Comparison of ENCODE assay signal across 9 mouse cellular contexts in genomic region chr4:135819826-135820526, GRCm38 (mm10). TPM values are rescaled to one million over a fixed set of nuclear protein-coding genes. Genes with fewer than 3 reads are reported as not detected.
DNase-seq lines count a peak whose midpoint lies in the region; ATAC-seq lines count a peak whose summit lies in the region.
"Had no signal": no experiment of that assay in that cellular context is flagged by ENCODE, and none has a peak within 500 bp of the region (broad histone marks: within the 10 kb centered on the region; RNA-seq: fewer than 3 reads in every experiment).

No protein-coding gene starts in this region.

- H3K4me2 ChIP-seq in embryonic facial prominence, embryonic 13.5 days = peak overlapping the region; percentile 18; the same call in 1 of the 2 replicates
- H3K4me2 ChIP-seq in intestine, embryonic 15.5 days (replicated peaks) = 0 out of 2 replicates have a peak overlapping the region, but pooled peaks have one; percentile 23
- no peak overlapping the region for H3K4me2 ChIP-seq in lung, embryonic 16.5 days (ENCODE audit: low read depth, low read length)
- H3K4me2 ChIP-seq: liver, embryonic 13.5 days had no signal

- H3K27me3 ChIP-seq in embryonic facial prominence, embryonic 13.5 days = no peaks in the 10 kb centered on the region
- H3K27me3 ChIP-seq in intestine, embryonic 15.5 days (replicated peaks) = no peaks in the 10 kb centered on the region
- no peaks in the 10 kb centered on the region for H3K27me3 ChIP-seq in lung, embryonic 16.5 days (ENCODE audit: control insufficient read depth, insufficient read depth, low read depth, low read length)
- H3K27me3 ChIP-seq: liver, embryonic 13.5 days had no signal

- no peak for ATAC-seq in embryonic facial prominence, embryonic 13.5 days (ENCODE audit: insufficient number of reproducible peaks, insufficient read depth, low FRiP score, low TSS enrichment, low read depth)
- ATAC-seq in intestine, embryonic 15.5 days = no peak
- ATAC-seq in lung, embryonic 16.5 days (ENCODE audit: low read depth) = no peak; the same call in 1 of the 2 replicates
- no peak for ATAC-seq in megakaryocyte-erythroid progenitor cell, adult 5-6 weeks (replicated peaks; ENCODE audit: low FRiP score, low TSS enrichment, poor library complexity, severe bottlenecking)

- DNase-seq in ovary, postnatal 36 days (ENCODE audit: low spot score) = peak; percentile 61
- no peak for DNase-seq in ovary, postnatal 10 days (ENCODE audit: low spot score)
- no peak for DNase-seq in cerebellum, postnatal 10 days
- DNase-seq in left cerebral cortex, postnatal 36 days (ENCODE audit: low spot score in 2 of 2) = no peak
- DNase-seq: liver, embryonic 13.5 days had no signal

- intact Hi-C loops in left cerebral cortex, postnatal 36 days (cut with DNase I) = no loop called here

- H3K9me3 ChIP-seq in embryonic facial prominence, embryonic 13.5 days = no peaks in the 10 kb centered on the region
- H3K9me3 ChIP-seq in intestine, embryonic 15.5 days = no peaks in the 10 kb centered on the region
- H3K9me3 ChIP-seq in lung, embryonic 16.5 days (ENCODE audit: control insufficient read depth, low read length) = no peaks in the 10 kb centered on the region
- H3K9me3 ChIP-seq: liver, embryonic 13.5 days had no signal

- no peak overlapping the region for H3K9ac ChIP-seq in embryonic facial prominence, embryonic 13.5 days
- H3K9ac ChIP-seq in intestine, embryonic 15.5 days = no peak overlapping the region
- H3K9ac ChIP-seq in lung, embryonic 16.5 days (ENCODE audit: low read length) = no peak overlapping the region
- H3K9ac ChIP-seq: liver, embryonic 13.5 days had no signal

- H3K36me3 ChIP-seq in embryonic facial prominence, embryonic 13.5 days = no peaks in the 10 kb centered on the region
- no peaks in the 10 kb centered on the region for H3K36me3 ChIP-seq in intestine, embryonic 15.5 days
- no peaks in the 10 kb centered on the region for H3K36me3 ChIP-seq in lung, embryonic 16.5 days (ENCODE audit: control insufficient read depth, insufficient read depth, low read length)
- H3K36me3 ChIP-seq: liver, embryonic 13.5 days had no signal

- H3K4me3 ChIP-seq in embryonic facial prominence, embryonic 13.5 days = no peak overlapping the region
- no peak overlapping the region for H3K4me3 ChIP-seq in intestine, embryonic 15.5 days (replicated peaks)
- no peak overlapping the region for H3K4me3 ChIP-seq in lung, embryonic 16.5 days (ENCODE audit: low read length)
- H3K4me3 ChIP-seq: liver, embryonic 13.5 days had no signal

- peak overlapping the region; percentile 83 for H3K27ac ChIP-seq in embryonic facial prominence, embryonic 13.5 days
- H3K27ac ChIP-seq in intestine, embryonic 15.5 days = peak overlapping the region; percentile 42; the same call in 1 of the 2 replicates
- peak overlapping the region; percentile 67 for H3K27ac ChIP-seq in lung, embryonic 16.5 days (ENCODE audit: low read length)
- H3K27ac ChIP-seq: liver, embryonic 13.5 days had no signal

- 46% methylated on average over 17 of the region's 17 CpGs for WGBS in embryonic facial prominence, embryonic 13.5 days
- 39% methylated on average over 17 of the region's 17 CpGs for WGBS in intestine, embryonic 15.5 days
- WGBS in lung, embryonic 16.5 days = 44% methylated on average over 17 of the region's 17 CpGs

- peaks cover 5% of the 10 kb centered on the region; the same call in 1 of the 2 replicates for H3K4me1 ChIP-seq in embryonic facial prominence, embryonic 13.5 days
- H3K4me1 ChIP-seq in intestine, embryonic 15.5 days (replicated peaks) = no peaks in the 10 kb centered on the region
- no peaks in the 10 kb centered on the region for H3K4me1 ChIP-seq in lung, embryonic 16.5 days (replicated peaks; ENCODE audit: control insufficient read depth, insufficient read depth, low read length)

RNA-seq across cellular contexts. Expression of gene Srsf10, which starts 35.6 kb away (rescaled TPM):
- 324 and 327 TPM in 2 replicates for polyA plus RNA-seq in embryonic facial prominence, embryonic 13.5 days (2015; fragmentation: Nextera tagmentation; extraction: Ambion mirVana)
- polyA plus RNA-seq in intestine, embryonic 15.5 days (2015; fragmentation: Nextera tagmentation; extraction: Ambion mirVana) = 177 and 214 TPM in 2 replicates
- polyA plus RNA-seq in lung, embryonic 16.5 days (2015; fragmentation: Nextera tagmentation; extraction: Ambion mirVana) = 245 and 264 TPM in 2 replicates
- 272 and 280 TPM in 2 replicates for total RNA-seq in megakaryocyte-erythroid progenitor cell, adult 5-6 weeks (2014; fragmentation: Nextera tagmentation)
- 322 and 402 TPM in 2 replicates for total RNA-seq in megakaryocyte-erythroid progenitor cell, adult 5-6 weeks (2017)
- total RNA-seq in left cerebral cortex, postnatal 36 days (2021) = 10 to 100 TPM; 51.3 to 88.9 TPM

RNA-seq across cellular contexts. Expression of gene Pnrc2, which starts 53.7 kb away (rescaled TPM):
- polyA plus RNA-seq in embryonic facial prominence, embryonic 13.5 days (2015; fragmentation: Nextera tagmentation; extraction: Ambion mirVana) = 183 and 196 TPM in 2 replicates
- polyA plus RNA-seq in intestine, embryonic 15.5 days (2015; fragmentation: Nextera tagmentation; extraction: Ambion mirVana) = 164 and 177 TPM in 2 replicates
- 217 and 224 TPM in 2 replicates for polyA plus RNA-seq in lung, embryonic 16.5 days (2015; fragmentation: Nextera tagmentation; extraction: Ambion mirVana)
- 105 and 128 TPM in 2 replicates for total RNA-seq in megakaryocyte-erythroid progenitor cell, adult 5-6 weeks (2014; fragmentation: Nextera tagmentation)
- 145 and 204 TPM in 2 replicates for total RNA-seq in megakaryocyte-erythroid progenitor cell, adult 5-6 weeks (2017)
- 10 to 100 TPM; 41.2 to 44.6 TPM for total RNA-seq in left cerebral cortex, postnatal 36 days (2021)
